Mouse (Mus musculus): ENCODE results near the gene Zc3hc1.

DNA sequence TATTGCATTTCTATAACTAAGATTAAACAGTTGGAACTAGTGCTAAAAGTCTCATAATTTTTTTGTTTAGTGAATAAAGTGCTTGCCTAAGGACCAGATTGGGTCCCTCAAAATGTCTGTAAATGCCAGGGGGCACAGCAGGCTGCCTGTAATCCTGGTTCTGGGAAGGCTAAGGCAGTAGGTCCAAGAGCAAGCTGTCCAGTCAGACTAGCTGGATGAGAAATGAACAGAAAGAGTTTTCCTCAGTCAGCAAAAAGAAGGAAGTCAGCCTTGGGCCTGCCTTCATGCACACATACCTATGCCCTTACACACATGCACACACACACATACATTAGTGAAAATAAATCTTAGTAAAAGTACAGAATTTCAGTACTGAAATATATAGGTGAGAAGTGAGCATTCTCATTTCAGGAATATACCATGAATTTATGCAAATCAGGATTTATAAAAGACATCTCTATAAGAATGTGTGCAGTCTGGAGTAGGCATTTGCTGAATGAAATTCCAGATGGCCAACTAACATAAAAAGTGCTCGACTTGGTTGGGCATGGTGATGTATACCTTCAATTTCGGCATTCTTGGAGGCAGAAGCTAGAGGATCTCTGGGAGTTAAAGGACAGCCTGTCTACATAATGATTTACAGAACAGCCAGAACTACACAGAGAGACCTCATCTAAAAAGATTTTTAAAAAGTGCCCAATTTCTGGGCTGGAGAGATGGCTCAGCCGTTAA lies 41.8 kb upstream of the Zc3hc1 start:
- TF ChIP-seq CTCF (IDR thresholded peaks at IDR 0.05) (no peak), EP300 (IDR thresholded peaks at IDR 0.05) (no peak)
